Mouse (Mus musculus) adipocyte (in vitro differentiated cells): ENCODE results near the gene Ern2.

Experiments used
- DNase-seq: peaks from one replicate; pipeline ENCODE4 v3.0.0-alpha.2; 2016; ENCODE audit warnings: low spot score

The Ern2 gene

DNA sequence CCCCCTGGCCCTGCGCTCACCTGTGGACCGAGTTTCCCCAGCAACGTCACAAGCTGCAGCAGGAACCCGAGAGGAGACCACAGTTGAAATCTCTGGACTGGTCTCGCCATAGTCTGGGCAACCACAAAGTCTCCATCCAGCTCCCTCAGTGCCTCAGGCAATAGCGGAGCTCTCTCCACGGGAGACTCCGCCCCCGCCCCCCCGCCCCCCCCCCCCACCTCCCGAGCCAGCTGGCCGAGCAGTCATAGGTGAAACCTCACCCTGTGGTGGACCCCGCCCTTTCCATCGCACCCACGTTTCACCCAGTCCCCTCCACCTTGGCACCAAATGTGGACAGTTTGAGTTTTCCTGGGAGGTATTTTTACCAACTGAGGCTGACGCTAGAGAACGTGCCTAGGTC lies at the start of gene Ern2:
Gene Ern2, minus strand, starts transcription at position 165 of the 400 bp plus-strand sequence.
- DNase-seq, result no peak

GRCm38 (mm10) chr7:122230866-122231265 lies 44.9 kb upstream of the Ern2 start:
- no peak for DNase-seq

DNA sequence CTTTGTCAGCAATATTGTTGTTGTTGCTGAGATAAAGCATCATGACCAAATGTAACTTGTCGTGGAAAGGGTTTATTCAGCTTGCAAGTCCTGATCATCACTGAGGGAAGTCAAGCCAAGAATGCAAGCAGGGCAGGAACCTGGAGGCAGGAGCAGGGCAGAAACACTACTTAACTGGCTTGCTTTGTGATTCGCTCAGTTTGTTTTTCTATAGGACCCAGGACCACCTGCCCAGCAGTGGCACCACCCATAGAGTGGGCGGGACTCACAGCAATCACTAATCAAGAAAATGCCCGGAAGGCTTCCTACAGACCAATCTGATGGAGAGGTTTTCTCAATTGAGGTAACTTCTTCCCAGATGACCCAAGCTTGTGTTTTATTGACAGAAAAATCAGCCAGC lies 43.9 kb upstream of the Ern2 start:
- no peak for DNase-seq

GRCm38 (mm10) chr7:122229306-122229705 lies 43.3 kb upstream of the Ern2 start:
- DNase-seq, result no peak

DNA sequence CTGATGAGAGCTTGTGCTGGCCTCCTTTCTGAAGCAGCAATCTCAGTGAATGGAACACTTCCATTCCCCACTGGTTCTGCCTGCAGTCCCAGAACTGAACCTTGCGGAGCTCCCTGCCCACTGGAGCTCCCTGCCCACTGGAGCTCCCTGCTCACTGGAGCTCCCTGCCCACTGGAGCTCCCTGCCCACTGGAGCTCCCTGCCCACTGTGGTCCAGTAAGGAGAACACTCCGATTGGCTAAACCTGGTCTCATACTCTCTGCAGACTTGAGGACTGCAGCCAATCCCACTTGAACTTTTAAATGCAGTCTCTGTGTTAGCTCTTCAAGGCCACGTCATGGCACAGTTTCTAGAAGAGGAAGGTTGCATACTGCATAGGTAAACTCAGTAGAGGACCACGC lies 40.7 kb upstream of the Ern2 start:
- DNase-seq, result no peak

DNA sequence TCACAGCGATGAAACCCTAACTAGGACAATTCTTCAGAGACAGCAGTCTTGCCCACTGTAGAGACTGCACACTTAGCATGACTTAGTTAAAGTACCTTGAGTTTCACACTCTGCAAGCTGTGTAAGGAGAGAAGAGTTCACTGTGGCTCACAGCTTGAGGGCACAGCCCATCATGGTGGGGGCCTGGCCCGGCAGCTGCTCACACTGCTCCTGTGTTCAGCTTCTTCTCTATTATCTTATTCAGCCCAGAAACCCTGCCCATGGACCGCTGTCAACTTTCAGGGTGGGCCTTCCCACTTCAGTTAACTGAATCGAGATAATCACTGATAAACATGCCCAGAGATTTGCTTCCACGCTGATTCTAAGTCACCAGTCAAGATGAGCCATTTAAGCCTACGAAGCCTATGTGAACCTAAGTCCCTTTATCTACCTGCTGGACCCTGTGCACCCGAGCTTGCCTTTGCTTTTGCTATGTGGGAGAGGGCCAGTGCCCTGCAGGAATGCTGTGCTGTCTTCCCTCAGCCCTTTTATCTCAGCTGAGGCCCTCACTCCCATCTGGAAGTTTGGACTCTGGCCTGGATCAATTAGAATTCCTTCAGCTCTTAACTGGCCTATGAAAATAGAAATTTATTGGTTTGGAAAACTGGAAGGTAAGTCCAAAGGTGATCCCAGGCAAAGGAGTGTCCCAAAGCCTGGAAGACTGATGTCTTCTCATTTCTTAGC lies 40.2 kb upstream of the Ern2 start:
- no peak for DNase-seq

DNA sequence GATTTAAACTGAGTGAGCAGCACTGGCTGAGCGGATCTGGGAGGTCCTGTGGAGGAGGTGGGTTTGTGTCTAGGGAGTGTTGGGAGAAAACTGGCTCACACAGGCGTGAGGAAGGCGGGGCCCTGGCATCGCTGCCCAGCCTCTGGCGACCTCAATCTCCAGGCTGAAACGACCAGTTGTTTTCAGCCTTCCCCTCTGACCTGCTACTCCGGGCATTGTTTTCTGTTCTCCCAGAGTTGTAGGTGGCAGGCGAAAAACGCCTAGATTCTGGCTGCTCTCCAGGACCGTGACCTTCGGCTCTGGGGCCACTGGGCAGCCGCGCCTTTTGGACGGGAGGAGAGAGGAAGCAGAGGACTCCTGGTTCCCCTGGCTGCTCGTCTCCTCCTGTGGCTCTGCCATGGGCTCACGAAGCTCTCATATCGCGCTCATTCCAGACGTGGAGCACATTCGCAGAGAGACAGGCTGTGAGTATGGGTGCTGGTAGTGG lies 33.4 kb upstream of the Ern2 start, which contains the start of gene Chp2:
Gene Chp2, plus strand, starts transcription at position 182 of the 487 bp plus-strand sequence.
- peak; percentile 55 for DNase-seq

- no peak for DNase-seq
Measured at GRCm38 (mm10) chr7:122208276-122209021, 22.4 kb upstream of the Ern2 start.

DNA sequence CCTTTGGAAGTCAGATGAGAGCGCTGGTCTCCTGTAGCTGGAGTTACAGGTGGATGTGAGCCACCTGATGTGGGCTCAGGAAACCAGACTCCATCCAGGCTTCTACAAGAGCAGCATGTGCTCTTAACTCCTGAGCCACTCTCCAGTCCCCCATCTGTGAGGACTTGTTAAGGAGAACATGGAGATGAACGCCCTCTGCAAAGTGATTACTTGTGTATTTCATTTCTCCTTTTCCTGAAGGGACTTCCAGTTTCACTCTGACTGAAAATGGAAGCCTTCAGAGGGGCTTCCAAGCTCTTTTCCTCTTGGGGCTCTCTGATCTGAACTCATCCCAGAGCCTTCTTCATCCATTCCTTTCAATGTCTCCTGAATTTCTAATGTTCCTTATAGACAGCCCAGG lies 20.1 kb upstream of the Ern2 start:
- no peak for DNase-seq

GRCm38 (mm10) chr7:122203936-122204335 lies 17.9 kb upstream of the Ern2 start:
- no peak for DNase-seq

DNA sequence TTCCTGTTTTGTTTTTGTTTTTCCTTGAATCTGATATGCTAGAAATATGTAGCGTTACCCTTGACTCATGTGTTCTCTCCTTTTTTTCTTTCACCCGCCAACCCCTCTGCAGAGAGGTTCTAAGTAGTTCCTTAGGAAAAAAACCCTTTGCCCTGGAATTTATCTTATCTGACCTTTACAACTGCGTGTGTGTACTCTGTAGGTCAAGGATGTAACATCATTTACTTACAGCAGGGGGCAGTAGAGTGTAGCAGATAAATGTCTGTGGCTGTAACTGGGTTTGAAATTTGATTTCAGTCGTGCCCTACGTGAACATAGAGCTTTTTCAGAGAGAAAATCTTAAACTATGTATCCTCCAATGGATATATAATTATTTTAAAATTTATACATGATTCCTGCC lies 13.3 kb upstream of the Ern2 start:
- peak; percentile 31 for DNase-seq

- peak; percentile 51 for DNase-seq
Measured at GRCm38 (mm10) chr7:122197306-122197705, 11.3 kb upstream of the Ern2 start.

DNA sequence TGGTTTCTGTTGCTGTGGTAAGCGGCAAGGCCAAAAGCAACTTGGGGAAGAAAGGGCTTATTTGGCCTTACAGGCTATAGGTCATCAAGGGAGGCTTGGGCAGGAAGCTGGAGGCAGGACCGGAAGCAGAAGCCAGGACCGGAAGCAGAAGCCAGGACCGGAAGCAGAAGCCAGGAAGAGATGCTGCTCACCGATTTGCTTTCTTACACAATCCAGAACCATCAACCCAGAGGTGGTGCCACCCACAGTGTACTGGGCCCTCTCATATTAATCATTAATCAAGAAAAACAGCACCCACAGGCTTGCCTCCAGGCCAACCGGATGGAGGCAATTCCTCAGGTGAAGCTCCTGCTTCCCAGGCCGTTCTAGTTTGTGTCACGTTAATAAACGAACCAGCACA lies 10.8 kb upstream of the Ern2 start:
- no peak for DNase-seq

- peak; percentile 65 for DNase-seq
Measured at GRCm38 (mm10) chr7:122193919-122194318, 7.9 kb upstream of the Ern2 start.

DNA sequence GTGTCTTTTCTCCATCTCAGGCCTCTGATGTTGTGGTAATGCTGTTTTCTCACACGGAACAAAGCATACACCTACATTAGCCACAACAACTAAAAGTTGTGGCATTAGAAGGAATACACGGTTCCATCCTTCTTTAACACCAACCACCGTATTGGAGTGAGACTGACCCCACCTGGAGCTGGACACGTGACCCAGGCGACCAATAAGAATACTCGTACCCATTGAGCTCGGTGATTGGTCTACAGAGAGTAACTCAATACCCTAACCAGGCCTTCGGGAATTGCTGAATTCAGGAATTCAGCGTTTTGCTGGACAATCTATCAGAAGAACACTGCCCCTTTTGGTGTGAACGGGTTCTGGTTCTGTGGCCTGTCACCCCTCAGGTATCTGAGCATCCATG lies 5.1 kb upstream of the Ern2 start:
- DNase-seq, result no peak

- DNase-seq, result peak; percentile 16
Measured at GRCm38 (mm10) chr7:122189484-122189883, 3.5 kb upstream of the Ern2 start.

DNA sequence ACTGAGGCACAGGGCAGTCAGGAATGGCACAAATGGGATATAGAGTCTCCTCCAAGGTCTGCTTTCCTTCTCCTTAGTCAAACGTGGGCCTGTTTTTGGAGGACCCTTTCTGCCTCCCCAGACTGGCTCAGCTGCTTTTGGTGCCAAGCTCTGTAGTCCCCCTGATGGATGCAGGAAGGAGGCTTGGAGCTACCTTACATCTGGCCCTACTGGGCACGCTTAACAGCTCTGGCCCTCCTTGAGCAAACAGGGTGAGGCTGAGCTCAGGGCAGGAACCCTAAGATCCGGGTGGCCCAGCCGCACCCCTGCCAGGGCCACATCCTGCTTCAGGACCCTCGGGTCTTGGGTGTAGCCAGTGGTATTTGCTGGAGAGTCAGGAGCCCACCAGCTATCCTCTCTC lies 1.4 kb downstream of the Ern2 start:
- no peak for DNase-seq

GRCm38 (mm10) chr7:122180720-122181119 lies 5.3 kb downstream of the Ern2 start:
- no peak for DNase-seq

DNA sequence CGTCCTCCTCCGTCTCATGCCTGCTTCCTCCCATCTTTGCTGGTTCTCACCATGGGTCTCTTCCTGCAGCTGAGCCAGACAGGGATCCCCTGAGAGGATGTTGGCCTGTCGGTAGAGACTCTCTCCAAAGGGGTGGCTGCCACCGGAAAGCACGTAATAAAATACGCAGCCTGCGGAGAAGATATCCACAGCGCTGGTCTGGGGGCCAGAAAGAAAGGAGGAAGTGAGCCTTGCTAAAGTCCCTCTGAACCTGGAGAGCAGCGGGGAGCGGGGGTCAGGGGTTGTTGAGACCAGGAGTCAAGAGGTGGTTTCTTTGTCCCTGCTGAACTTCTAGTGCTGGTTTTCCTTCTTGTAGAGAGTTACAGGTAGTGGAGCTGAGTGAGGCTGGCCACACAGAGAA lies 14.4 kb downstream of the Ern2 start:
- no peak for DNase-seq

- DNase-seq, result no peak
Measured at GRCm38 (mm10) chr7:122170705-122171104, 15.3 kb downstream of the Ern2 start.

- no peak for DNase-seq
Measured at GRCm38 (mm10) chr7:122167203-122167602, 18.8 kb downstream of the Ern2 start.

DNA sequence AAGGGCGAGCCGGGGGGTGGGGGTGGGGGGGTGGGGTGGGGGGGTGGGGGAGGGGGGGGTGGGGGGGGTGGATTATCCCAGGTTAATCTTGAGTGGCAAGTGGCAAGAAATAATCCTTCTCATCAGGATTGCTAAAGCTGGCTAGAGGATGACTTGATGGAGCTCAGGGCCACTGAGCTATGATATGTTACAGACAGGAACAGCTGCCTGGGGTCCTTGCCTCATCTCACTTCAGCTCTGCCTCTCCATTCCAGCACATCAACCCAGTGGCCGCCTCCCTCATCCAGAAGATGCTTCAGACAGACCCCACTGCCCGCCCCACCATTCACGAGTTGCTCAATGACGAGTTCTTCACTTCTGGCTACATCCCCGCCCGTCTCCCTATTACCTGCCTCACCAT lies 22.2 kb downstream of the Ern2 start:
- DNase-seq, result no peak

DNA sequence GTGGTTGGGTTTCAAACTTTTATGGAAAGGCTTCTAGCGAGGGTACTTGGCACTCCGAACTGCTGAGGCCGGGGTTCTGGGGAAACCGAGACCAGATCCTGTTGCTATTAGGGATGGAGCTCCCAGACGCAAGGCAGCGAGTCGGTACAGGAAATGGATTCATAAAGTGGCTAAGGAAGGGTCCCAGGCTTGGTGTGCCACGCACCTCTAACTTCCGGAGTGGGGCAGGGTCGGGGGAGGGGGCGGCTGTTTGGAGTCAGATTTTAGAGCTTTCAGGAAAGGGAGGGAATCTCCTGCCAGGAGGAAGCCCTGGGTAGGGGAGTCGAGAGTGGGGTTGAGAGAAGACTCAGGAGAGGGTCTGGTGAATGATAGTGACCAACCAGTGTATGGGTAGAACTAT lies 26.0 kb downstream of the Ern2 start:
- no peak for DNase-seq
